Mouse (Mus musculus) heart, adult 18-20 months (tissue): ENCODE data around the gene Cyp2ab1. TPM values are rescaled to one million over a fixed set of nuclear protein-coding genes. Genes with fewer than 3 reads are reported as not detected.

Experiments
- DNase-seq, 2 experiments: peaks; one replicate each; pipeline ENCODE4 v3.0.0; 2021 to 2022; ENCODE audit warnings: mixed read lengths in 1 of 2
- total RNA-seq, 2 experiments: library from RNA; stranded (reverse); gene quantifications; 2 replicates each; pipeline ENCODE4 v1.2.3; 2021

The Cyp2ab1 gene
- total RNA-seq, 2 experiments from 2014 or later, result 0.32 to 0.85 TPM

DNA sequence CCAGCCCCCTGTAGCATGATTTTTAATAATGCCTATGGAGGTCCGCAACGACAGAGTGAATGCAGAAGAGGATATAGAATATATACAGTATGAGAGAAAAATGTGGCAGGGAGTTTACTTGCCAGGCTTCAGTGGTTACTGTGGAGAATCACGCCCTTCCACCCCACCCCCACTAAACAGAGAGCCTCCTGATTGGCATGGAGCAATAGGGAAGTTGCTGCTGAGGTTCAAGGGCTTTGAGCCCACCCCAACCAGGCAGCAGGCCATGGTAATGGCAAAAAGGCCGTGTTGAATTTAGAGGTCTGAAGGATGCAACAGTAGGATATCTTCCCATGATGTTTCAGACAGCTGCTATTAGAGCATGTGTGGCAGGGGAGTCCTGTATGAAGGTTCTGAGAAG, 53.9 kb downstream of the Cyp2ab1 start:
- DNase-seq, result no peak

DNA sequence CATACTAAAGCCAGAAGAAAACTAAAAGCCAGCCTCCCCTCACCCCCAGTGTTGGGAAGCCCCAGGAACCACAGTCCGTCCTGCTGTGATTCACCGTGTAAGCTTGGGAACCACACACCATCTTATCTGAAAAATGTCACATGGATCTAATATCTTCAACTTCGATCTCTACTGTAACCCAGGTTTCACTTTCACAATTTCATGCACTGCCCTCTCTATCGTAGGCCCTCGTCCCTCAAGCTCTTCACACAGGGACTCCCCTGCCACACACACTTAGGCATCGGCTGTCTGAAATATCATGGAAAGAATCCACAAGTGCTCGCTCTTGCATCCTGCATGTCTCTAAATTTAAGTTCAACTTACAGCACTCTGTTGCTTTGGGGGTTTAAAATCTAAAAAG, 60.1 kb downstream of the Cyp2ab1 start:
- DNase-seq, result no peak

Other genes starting within 250 kb of the Cyp2ab1 start
- 100 to 1,000 TPM; 244 to 313 TPM for gene Klhl24, start 227.9 kb downstream of the Cyp2ab1 start, total RNA-seq
- gene Yeats2, start 184.3 kb downstream of the Cyp2ab1 start, total RNA-seq, result 1 to 10 TPM; 7.1 to 9.8 TPM
- gene Map6d1, start 84.0 kb downstream of the Cyp2ab1 start, total RNA-seq, result 1 to 10 TPM; 1.3 to 1.6 TPM
- gene Parl, start 23.0 kb downstream of the Cyp2ab1 start, total RNA-seq, result 10 to 100 TPM; 84.3 to 91.6 TPM
- gene Abcc5, start 101.0 kb upstream of the Cyp2ab1 start, total RNA-seq, result 10 to 100 TPM; 20.7 to 24.0 TPM
- 10 to 100 TPM; 55.1 to 60.2 TPM for gene Eif2b5, start 173.4 kb upstream of the Cyp2ab1 start, total RNA-seq
- gene Dvl3, start 191.6 kb upstream of the Cyp2ab1 start, total RNA-seq, result 10 to 100 TPM; 47.2 to 48.0 TPM
- gene Ap2m1, start 210.1 kb upstream of the Cyp2ab1 start, total RNA-seq, result 100 to 1,000 TPM; 184 to 195 TPM
- gene Abcf3, start 223.2 kb upstream of the Cyp2ab1 start, total RNA-seq, result 10 to 100 TPM; 61.7 to 70.2 TPM